18 mouse cellular contexts compared by ENCODE assay signal in genomic region chr17:88113883-88114229, GRCm38 (mm10). TPM values are rescaled to one million over a fixed set of nuclear protein-coding genes. Genes with fewer than 3 reads are reported as not detected.
DNase-seq lines count a peak whose midpoint lies in the region; TF ChIP-seq lines count a peak whose summit lies in the region.
"Had no signal": no experiment of that assay in that cellular context is flagged by ENCODE, and none has a peak within 500 bp of the region (broad histone marks: within the 10 kb centered on the region; RNA-seq: fewer than 3 reads in every experiment).

No protein-coding gene starts in this region.

- H3K36me3 ChIP-seq in CH12.LX (replicated peaks in 1 of 2; ENCODE audit: control insufficient read depth in 1 of 2, insufficient read depth in 1 of 2, low read length in 1 of 2) (peaks cover 8 to 9% of the 10 kb centered on the region in 2 experiments), MEL (ENCODE audit: control insufficient read depth in 1 of 2, insufficient read depth in 2 of 2, low read length in 2 of 2) (peaks cover 0 to 12% of the 10 kb centered on the region in 2 experiments; a peak in 2 of 4 replicates), macrophage (ENCODE audit: inconsistent target) (no peaks in the 10 kb centered on the region)
- H3K36me3 ChIP-seq: forebrain, embryonic 10.5 days; hindbrain, embryonic 12.5 days; hindbrain, embryonic 15.5 days had no signal

- DNase-seq in spleen, adult 18-20 months = peak; percentile 25 to 29
- no peak for DNase-seq in spleen, postnatal 4 days (ENCODE audit: low spot score in 2 of 2)
- DNase-seq in CH12.LX (ENCODE audit: extremely low read depth) (no peak), MEL (ENCODE audit: low read depth, low spot score) (no peak)
- no peak for DNase-seq in gastrocnemius, adult 2 months
- no peak for DNase-seq in layer of hippocampus, adult 8-10 months (ENCODE audit: low spot score in 2 of 2)
- DNase-seq: adrenal gland, postnatal 10 days; cerebellum, adult 18-20 months; cerebellum, adult 9-10 months; cerebellum, postnatal 14 days; gastrocnemius, postnatal 14 days had no signal

- no peak for TF ChIP-seq CTCF in CH12.LX (conservative IDR thresholded peaks at IDR 0.05 in 1 of 2, IDR thresholded peaks at IDR 0.05 in 1 of 2; ENCODE audit: low read depth in 2 of 2, low read length in 2 of 2)
- no peak for TF ChIP-seq CTCF in MEL (IDR thresholded peaks at IDR 0.05 in 2 of 3, conservative IDR thresholded peaks at IDR 0.05 in 1 of 3; ENCODE audit: control insufficient read depth in 1 of 3, insufficient read depth in 1 of 3, low read depth in 2 of 3, low read length in 3 of 3, poor library complexity in 1 of 3, severe bottlenecking in 1 of 3)
- TF ChIP-seq CTCF in gastrocnemius, adult 2 months (IDR thresholded peaks at IDR 0.05) = no peak

- H3K27ac ChIP-seq in CH12.LX (ENCODE audit: insufficient read depth, low read depth) (peak overlapping the region; percentile 99), MEL (ENCODE audit: control insufficient read depth, low read depth, low read length) (peak overlapping the region; percentile 48), macrophage (peak overlapping the region; percentile 21; the same call in 1 of the 2 replicates)
- H3K27ac ChIP-seq in gastrocnemius, adult 2 months = no peak overlapping the region
- H3K27ac ChIP-seq: forebrain, embryonic 10.5 days; forebrain, embryonic 13.5 days; hindbrain, embryonic 12.5 days; hindbrain, embryonic 15.5 days had no signal

- in situ Hi-C loops in CH12.LX (cut with MboI; ENCODE audit: low pct_ligation_motif_present, low pct_unique_long_range_greater_than_20kb, low sequenced_read_pairs) = no loop called here

- dilution Hi-C loops in CH12.LX (cut with MboI; ENCODE audit: extremely low pct_ligation_motif_present, extremely low pct_unique_long_range_greater_than_20kb, low sequenced_read_pairs) = no loop called here

- H3K79me2 ChIP-seq in CH12.LX (replicated peaks; ENCODE audit: control insufficient read depth, extremely low read depth, insufficient read depth, poor library complexity, severe bottlenecking) (peaks cover 2% of the 10 kb centered on the region), MEL (ENCODE audit: control insufficient read depth, insufficient read depth, low read length, poor library complexity) (no peaks in the 10 kb centered on the region), macrophage (ENCODE audit: inconsistent target) (no peaks in the 10 kb centered on the region)

- no peak for TF ChIP-seq EP300 in CH12.LX (IDR thresholded peaks at IDR 0.05; ENCODE audit: low read length)
- TF ChIP-seq EP300 in MEL (IDR thresholded peaks at IDR 0.05; ENCODE audit: low read depth in 1 of 2, low read length in 2 of 2) = no peak

- 91% methylated on average over 10 of the region's 10 CpGs for WGBS in macrophage (ENCODE audit: missing documents)

- H3K4me1 ChIP-seq in CH12.LX (ENCODE audit: control insufficient read depth in 1 of 2, insufficient read depth in 2 of 2) = peaks cover 9 to 55% of the 10 kb centered on the region in 2 experiments
- peaks cover 5 to 19% of the 10 kb centered on the region in 2 experiments; a peak in 3 of 4 replicates for H3K4me1 ChIP-seq in MEL (ENCODE audit: control insufficient read depth in 1 of 2, insufficient read depth in 2 of 2, low read length in 2 of 2)
- H3K4me1 ChIP-seq: forebrain, embryonic 10.5 days; forebrain, embryonic 13.5 days; hindbrain, embryonic 12.5 days; hindbrain, embryonic 15.5 days had no signal

- intact Hi-C loops in gastrocnemius, adult 2 months (cut with DNase I) = no loop called here

- TF ChIP-seq RAD21 in CH12.LX (IDR thresholded peaks at IDR 0.05; ENCODE audit: low read depth, low read length) (no peak), MEL (IDR thresholded peaks at IDR 0.05; ENCODE audit: low read depth, low read length) (no peak)

- H3K9me3 ChIP-seq in CH12.LX (replicated peaks; ENCODE audit: low read length) (peaks cover 12% of the 10 kb centered on the region), MEL (replicated peaks; ENCODE audit: insufficient read depth, low read length) (no peaks in the 10 kb centered on the region)
- H3K9me3 ChIP-seq: forebrain, embryonic 10.5 days; forebrain, embryonic 13.5 days; hindbrain, embryonic 12.5 days; hindbrain, embryonic 15.5 days had no signal

- H3K4me3 ChIP-seq in CH12.LX (replicated peaks in 1 of 3; ENCODE audit: low read depth in 2 of 3, low read length in 2 of 3, poor library complexity in 1 of 3) (no peak overlapping the region), MEL (ENCODE audit: control insufficient read depth in 1 of 2, insufficient read depth in 1 of 2, low read depth in 2 of 2, low read length in 2 of 2) (no peak overlapping the region), macrophage (ENCODE audit: inconsistent target) (no peak overlapping the region)
- H3K4me3 ChIP-seq in gastrocnemius, adult 2 months = no peak overlapping the region
- H3K4me3 ChIP-seq: forebrain, embryonic 10.5 days; forebrain, embryonic 13.5 days; hindbrain, embryonic 12.5 days; hindbrain, embryonic 15.5 days had no signal

- H3K9ac ChIP-seq in CH12.LX (ENCODE audit: insufficient read depth, low read depth) (peak overlapping the region; percentile 51), MEL (ENCODE audit: control insufficient read depth, low read depth, low read length, poor library complexity, severe bottlenecking) (no peak overlapping the region)
- H3K9ac ChIP-seq: forebrain, embryonic 13.5 days; hindbrain, embryonic 12.5 days; hindbrain, embryonic 15.5 days had no signal

- TF ChIP-seq POLR2A in CH12.LX (IDR thresholded peaks at IDR 0.05; ENCODE audit: low read depth, low read length) = peak; percentile 73
- TF ChIP-seq POLR2A in MEL (IDR thresholded peaks at IDR 0.05; ENCODE audit: control insufficient read depth in 1 of 2, insufficient read depth in 1 of 2, low read depth in 1 of 2, low read length in 2 of 2, poor library complexity in 1 of 2) = no peak

- peak overlapping the region; percentile 60 for H3K4me2 ChIP-seq in CH12.LX (ENCODE audit: insufficient read depth, low read depth, poor library complexity, severe bottlenecking)
- H3K4me2 ChIP-seq: forebrain, embryonic 13.5 days; heart, embryonic 11.5 days; hindbrain, embryonic 12.5 days; hindbrain, embryonic 15.5 days had no signal

- H3K27me3 ChIP-seq in CH12.LX (replicated peaks) (no peaks in the 10 kb centered on the region), MEL (ENCODE audit: control insufficient read depth in 1 of 2, insufficient read depth in 2 of 2, low read length in 2 of 2) (no peaks in the 10 kb centered on the region)
- H3K27me3 ChIP-seq: forebrain, embryonic 13.5 days; hindbrain, embryonic 12.5 days; hindbrain, embryonic 15.5 days; Patski had no signal

TF ChIP-seq in CH12.LX, 34 proteins besides CTCF, POLR2A, EP300 and RAD21:
- TF ChIP-seq POLR2AphosphoS2 (IDR thresholded peaks at IDR 0.05; ENCODE audit: low read depth, low read length) (peak; percentile 87), MAX (IDR thresholded peaks at IDR 0.05; ENCODE audit: low read length) (peak; percentile 73; the same call in 1 of the 2 replicates), ZMIZ1 (IDR thresholded peaks at IDR 0.05; ENCODE audit: low read depth, low read length) (peak; percentile 79), HCFC1 (IDR thresholded peaks at IDR 0.05; ENCODE audit: low read depth, low read length) (peak; percentile 22), SIN3A (IDR thresholded peaks at IDR 0.05; ENCODE audit: low read length) (no peak; the same call in 1 of the 2 replicates), NELFE (IDR thresholded peaks at IDR 0.05; ENCODE audit: low read depth, low read length) (peak; percentile 55; the same call in 1 of the 2 replicates), ZC3H11A (IDR thresholded peaks at IDR 0.05; ENCODE audit: low read depth, low read length) (no peak), PAX5 (IDR thresholded peaks at IDR 0.05; ENCODE audit: low read length) (no peak), TBP (conservative IDR thresholded peaks at IDR 0.05; ENCODE audit: low read depth, low read length) (peak; percentile 85; the same call in 1 of the 2 replicates), MXI1 (IDR thresholded peaks at IDR 0.05; ENCODE audit: low read depth, low read length) (peak; percentile 78; the same call in 1 of the 2 replicates)

TF ChIP-seq in MEL, 35 proteins besides CTCF, POLR2A, EP300 and RAD21 (continues in another document):
- TF ChIP-seq USF2 (IDR thresholded peaks at IDR 0.05; ENCODE audit: borderline replicate concordance in 1 of 2, insufficient read depth in 1 of 2, low read depth in 1 of 2, low read length in 2 of 2) = no peak
- no peak for TF ChIP-seq MAFK (IDR thresholded peaks at IDR 0.05; ENCODE audit: borderline replicate concordance, low read depth, low read length)
- no peak for TF ChIP-seq E2F4 (IDR thresholded peaks at IDR 0.05; ENCODE audit: borderline replicate concordance, low read depth, low read length)
- TF ChIP-seq CHD2 (IDR thresholded peaks at IDR 0.05; ENCODE audit: low read length) = no peak
- TF ChIP-seq NELFE (IDR thresholded peaks at IDR 0.05; ENCODE audit: low read depth, low read length) = no peak
- no peak for TF ChIP-seq SMC3 (IDR thresholded peaks at IDR 0.05; ENCODE audit: low read depth, low read length)
- no peak for TF ChIP-seq MEF2A (IDR thresholded peaks at IDR 0.05; ENCODE audit: extremely low read depth, insufficient replicate concordance, low read depth, low read length, poor library complexity, severe bottlenecking)
- TF ChIP-seq POLR2AphosphoS2 (IDR thresholded peaks at IDR 0.05; ENCODE audit: low read length) = no peak
- TF ChIP-seq CHD1 (IDR thresholded peaks at IDR 0.05; ENCODE audit: low read depth, low read length) = no peak
- TF ChIP-seq USF1 (IDR thresholded peaks at IDR 0.05; ENCODE audit: low read depth, low read length) = no peak
- TF ChIP-seq POLR2AphosphoS5 (IDR thresholded peaks at IDR 0.05; ENCODE audit: borderline replicate concordance, low read depth, low read length) = no peak
- no peak for TF ChIP-seq TBP (IDR thresholded peaks at IDR 0.05; ENCODE audit: low read depth, low read length)
- TF ChIP-seq MXI1 (IDR thresholded peaks at IDR 0.05; ENCODE audit: low read depth, low read length) = no peak

RNA-seq across cellular contexts. Expression of gene Fbxo11, which starts 48.8 kb away (rescaled TPM):
- total RNA-seq in CH12.LX (2012; rRNA removed) (32.1 and 37.6 TPM in 2 replicates), CH12.LX (2014; rRNA removed) (53.9 and 61.0 TPM in 2 replicates), MEL (2012; rRNA removed) (9.4 and 14.1 TPM in 2 replicates)
- polyA plus RNA-seq in CH12.LX (2012; ENCODE audit: insufficient read length, low read depth) (61.8 and 67.6 TPM in 2 replicates), MEL (2012; ENCODE audit: insufficient read depth in 1 of 2, insufficient read length in 2 of 2, low read depth in 1 of 2, low replicate concordance in 2 of 2, missing spikeins in 1 of 2) (10 to 100 TPM; 17.5 to 91.4 TPM), macrophage (2018) (33.3 to 64.4 TPM (median 36.2 TPM) in 3 replicates)
- 100 to 1,000 TPM in 15 of 26 experiments, 10 to 100 TPM in 11; 77.0 to 273 (median 106) TPM for total RNA-seq in macrophage (2018; cell fraction: chromatin; rRNA removed)
- 100 to 1,000 TPM in 1 of 26 experiments, 10 to 100 TPM in 25; 30.7 to 101 (median 49.0) TPM for total RNA-seq in macrophage (2018; cell fraction: cytosol; rRNA removed)
- total RNA-seq in macrophage (2018; cell fraction: nucleus; rRNA removed) = 100 to 1,000 TPM in 8 of 26 experiments, 10 to 100 TPM in 18; 54.4 to 210 (median 80.3) TPM
- 10 to 100 TPM; 33.2 to 38.8 TPM for total RNA-seq in gastrocnemius, adult 2 months (2021)
- total RNA-seq in layer of hippocampus, adult 8-10 months (2022) = 100 to 1,000 TPM; 109 to 125 (median 118) TPM

Comparison
In these comparisons a context has a peak if more than half of its experiments do, and no peak if none do; other contexts are left out.
1. DNase-seq: peak in spleen, adult 18-20 months (2 of 2); none in spleen, postnatal 4 days (0 of 2), CH12.LX (single experiment), MEL (single experiment), gastrocnemius, adult 2 months (single experiment) and layer of hippocampus, adult 8-10 months (0 of 2).